Mouse (Mus musculus) olfactory bulb, adult 2 months (tissue): ENCODE measurements around the gene Ap1g2. TPM values are rescaled to one million over a fixed set of nuclear protein-coding genes. Genes with fewer than 3 reads are reported as not detected.

ENCODE experiments used
- H3K27ac ChIP-seq: fragments of 200-500 bp; 2 replicates; pipeline ENCODE4 v1.5.1; 2012; ENCODE audit warnings: low read depth, low read length; ENCODE audit not compliant: insufficient read depth
- H3K4me1 ChIP-seq: fragments of 200-500 bp; 2 replicates; pipeline ENCODE4 v1.6.1; 2012; ENCODE audit warnings: low read length; ENCODE audit not compliant: control insufficient read depth, insufficient read depth
- H3K4me3 ChIP-seq: fragments of 200-500 bp; 2 replicates; pipeline ENCODE4 v1.5.1; 2012; ENCODE audit warnings: mild to moderate bottlenecking, low read depth, low read length, moderate library complexity; ENCODE audit not compliant: insufficient read depth
- CTCF ChIP-seq: fragments of 200-500 bp; IDR thresholded peaks from 2 replicates; pipeline ENCODE4 v1.5.1; 2012; ENCODE audit warnings: low read depth, mild to moderate bottlenecking, low read length, moderate library complexity; ENCODE audit not compliant: insufficient read depth
- POLR2A ChIP-seq: fragments of 200-500 bp; IDR thresholded peaks from 2 replicates; pipeline ENCODE4 v1.6.1; 2012; ENCODE audit warnings: mild to moderate bottlenecking, low read depth, low read length, moderate library complexity; ENCODE audit not compliant: insufficient read depth
- WGBS: fragments of 180-500 bp; shearing (Covaris S2); methylation state at CpG from one replicate; pipeline ENCODE4 v1.1.7; 2018; 5-methylcytosine and 5-hydroxymethylcytosine counted together
- polyA plus RNA-seq: library from polyadenylated mRNA; stranded (reverse); fragments of >200 nt; gene quantifications from 2 replicates; pipeline ENCODE4 v1.2.4, GENCODE M21; 2012; ENCODE audit warnings: low replicate concordance; ENCODE audit not compliant: missing spikeins, insufficient read depth, insufficient read length

The Ap1g2 gene
- not detected in 2 replicates for polyA plus RNA-seq

DNA sequence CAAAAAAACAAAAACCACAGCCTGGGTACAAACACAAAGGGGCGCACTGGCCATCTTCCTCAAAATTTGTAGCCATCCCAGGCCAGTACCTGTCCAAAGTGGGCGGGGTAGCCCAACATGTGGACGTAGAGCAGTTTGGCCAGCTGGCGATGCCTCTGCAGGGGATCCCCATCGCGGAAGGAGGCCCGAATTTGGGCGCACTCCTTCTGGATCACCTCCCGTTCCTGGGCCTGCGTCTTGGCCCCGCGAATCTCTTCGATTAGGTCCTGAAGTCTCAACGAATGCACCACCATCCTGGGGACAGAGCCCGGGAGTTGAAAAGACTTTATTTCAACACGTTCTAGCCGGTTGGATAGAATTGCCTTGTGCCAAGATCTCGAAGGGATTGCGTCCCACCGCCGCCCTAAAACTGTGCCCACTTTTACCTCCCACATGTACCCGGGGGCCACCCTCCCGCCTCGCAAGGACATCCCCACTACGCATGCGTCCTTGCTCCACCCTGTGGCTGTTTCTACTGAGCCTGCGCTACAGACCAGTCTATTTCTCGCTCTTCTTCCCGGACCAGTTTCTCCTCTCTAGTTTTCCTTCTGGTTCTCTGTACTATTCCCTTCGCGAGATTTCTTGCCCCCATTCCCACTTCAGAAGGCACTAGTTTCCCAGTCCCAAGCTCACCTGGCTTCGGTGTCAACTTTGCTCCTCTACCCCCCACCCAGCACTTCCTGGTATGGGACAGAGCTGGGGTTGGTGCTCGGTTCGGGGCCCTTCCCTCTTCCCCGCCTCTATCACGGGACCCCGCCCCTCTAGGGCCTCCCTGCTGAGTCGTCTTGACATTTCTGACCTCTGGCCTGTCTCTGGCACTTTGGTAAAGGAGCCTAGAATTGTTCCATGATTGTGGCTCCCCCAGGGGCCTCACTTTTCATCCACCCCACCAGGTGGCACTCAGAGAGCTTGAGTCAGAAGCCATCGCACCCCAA lies at the start of gene Ap1g2:
Gene Ap1g2, minus strand, starts transcription at position 758 of the 974 bp plus-strand sequence.
- Histone ChIP-seq H3K4me3 (peak within 1 kb of the TSS; percentile 54), H3K27ac (peak within 1 kb of the TSS; percentile 79), H3K4me1 (peaks cover 49% of the 10 kb centered on the region)
- WGBS = under 1% methylated on average over 39 of the region's 39 CpGs
- TF ChIP-seq POLR2A = peak; percentile 34; the same call in 1 of the 2 replicates
- TF ChIP-seq CTCF = no peak

DNA sequence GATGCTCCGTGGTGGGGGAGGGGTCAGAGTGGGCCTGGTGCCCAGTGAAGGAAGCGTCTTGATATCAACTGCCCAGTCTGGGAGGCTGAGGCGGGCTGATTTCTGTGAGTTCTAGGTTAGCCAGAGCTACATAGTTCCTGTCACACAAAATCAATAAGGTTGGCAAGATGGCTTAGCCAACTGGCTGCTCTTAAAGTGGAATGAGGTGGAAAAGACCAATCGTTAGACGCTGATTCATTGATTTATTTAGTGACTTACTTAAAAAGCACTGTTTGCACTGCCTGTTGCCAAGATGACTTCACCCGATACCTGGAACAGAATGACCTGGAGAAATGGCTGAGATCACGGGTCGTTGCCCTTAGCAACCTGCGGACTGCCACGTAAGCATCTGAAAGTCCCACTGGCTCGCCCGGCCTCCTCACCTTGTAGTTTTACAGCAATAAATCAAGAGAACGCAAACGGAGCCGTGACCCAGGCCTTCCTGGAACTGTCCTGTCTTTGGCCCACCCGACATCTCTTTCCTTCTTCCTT lies 46.6 kb upstream of the Ap1g2 start:
- H3K27ac ChIP-seq = no peak overlapping the region

DNA sequence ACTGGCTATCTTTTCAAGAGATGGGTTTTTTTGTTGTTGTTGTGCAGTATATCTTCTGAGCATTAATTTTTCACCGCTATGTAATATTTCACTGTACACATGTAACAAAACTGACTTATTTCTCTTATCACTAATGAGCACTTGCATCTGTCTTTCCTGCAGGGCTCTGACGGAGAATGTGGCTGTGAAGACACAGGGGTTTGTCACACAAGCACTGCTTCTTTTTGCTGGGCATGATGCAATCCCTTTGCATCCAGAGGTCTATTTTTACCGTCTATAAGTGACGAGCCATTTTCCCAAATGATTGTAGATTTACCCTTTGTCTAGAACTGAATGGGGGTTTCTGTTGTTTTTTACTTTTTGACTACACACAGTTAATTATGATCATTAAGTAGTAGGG lies 45.8 kb upstream of the Ap1g2 start:
- H3K27ac ChIP-seq = no peak overlapping the region
- 69% methylated on average over 4 of the region's 4 CpGs for WGBS
- H3K4me3 ChIP-seq = no peak overlapping the region
- H3K4me1 ChIP-seq = peaks cover 5% of the 10 kb centered on the region
- TF ChIP-seq POLR2A = no peak
- no peak for TF ChIP-seq CTCF

More for the DNA sequence above, 46.6 kb upstream of the Ap1g2 start:
- Histone ChIP-seq H3K4me3 (no peak overlapping the region), H3K4me1 (no peaks in the 10 kb centered on the region; the same call in none of the 2 replicates)
- TF ChIP-seq POLR2A (no peak), CTCF (no peak)
- WGBS = 92% methylated on average over 16 of the region's 16 CpGs

DNA sequence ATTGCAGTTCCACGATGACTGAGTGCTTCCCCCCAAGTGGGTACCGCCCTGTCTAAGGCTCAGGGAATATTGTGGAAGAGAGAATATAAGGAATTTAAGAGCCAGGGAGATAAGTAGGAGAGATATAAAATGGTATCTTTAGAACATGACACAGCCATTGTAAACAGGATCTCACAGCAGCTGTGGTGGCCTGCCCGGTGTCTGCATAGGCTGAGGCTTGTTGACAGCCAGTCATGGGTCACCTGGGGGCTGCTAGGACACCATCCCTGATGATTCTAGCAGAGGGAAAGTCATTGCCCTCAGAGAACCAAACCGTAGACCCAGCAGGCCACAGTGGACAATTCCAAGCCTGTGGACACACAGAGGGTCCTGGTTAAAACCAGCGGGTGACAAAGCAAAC lies 44.6 kb upstream of the Ap1g2 start:
- no peak overlapping the region for H3K27ac ChIP-seq
- H3K4me3 ChIP-seq = no peak overlapping the region
- TF ChIP-seq POLR2A (no peak), CTCF (no peak)
- H3K4me1 ChIP-seq = peaks cover 7% of the 10 kb centered on the region
- 89% methylated on average over 5 of the region's 5 CpGs for WGBS

DNA sequence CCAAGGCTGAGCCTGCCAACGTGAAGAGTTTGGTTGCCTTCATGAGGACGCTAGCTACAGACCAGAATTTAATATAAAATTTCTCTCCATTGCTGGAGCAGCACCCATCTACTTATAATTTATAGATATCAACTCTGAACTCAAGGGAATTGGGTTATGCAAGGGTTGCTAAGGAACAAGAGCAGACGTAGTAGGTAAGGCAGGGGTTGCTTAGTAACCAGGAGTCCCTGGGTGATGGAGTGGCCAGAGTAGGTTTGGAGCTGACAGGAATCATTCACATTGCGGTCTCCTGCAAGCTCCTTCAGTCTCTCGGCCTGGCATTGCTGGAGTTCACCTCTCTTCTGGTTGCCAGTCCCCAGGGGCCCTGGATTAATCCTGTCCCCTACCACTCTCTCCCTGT lies 42.6 kb upstream of the Ap1g2 start:
- TF ChIP-seq CTCF (no peak), POLR2A (no peak)
- no peak overlapping the region for H3K4me3 ChIP-seq
- H3K27ac ChIP-seq = no peak overlapping the region
- peaks cover 7% of the 10 kb centered on the region for H3K4me1 ChIP-seq
- WGBS = 81% methylated on average over 5 of the region's 5 CpGs

DNA sequence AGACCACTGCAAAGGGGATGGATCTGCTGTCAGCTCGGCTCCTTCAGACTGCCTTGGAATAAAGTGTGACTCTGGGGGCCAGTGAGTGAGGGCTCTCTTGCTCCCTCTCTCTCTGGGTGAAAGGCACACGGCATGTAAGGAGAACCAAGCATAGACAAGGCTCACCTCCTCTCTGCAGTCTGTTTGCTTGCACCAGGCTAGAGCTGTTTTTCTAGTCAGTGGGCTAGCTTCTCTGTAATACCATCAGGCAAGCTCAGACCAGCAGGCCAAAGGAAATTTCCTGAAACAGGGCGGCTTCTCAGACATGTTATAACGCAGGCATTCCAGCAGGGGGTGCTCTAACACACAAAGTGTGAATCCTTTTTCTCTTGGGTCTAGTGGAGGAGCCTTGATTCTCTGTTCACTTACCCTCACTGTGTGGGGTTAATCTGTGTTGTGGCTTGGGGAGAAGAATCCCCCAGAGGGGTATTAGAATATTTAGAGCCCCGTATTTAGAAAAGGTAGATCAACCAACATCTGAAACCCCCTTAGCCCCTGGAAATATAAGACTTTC lies 42.0 kb upstream of the Ap1g2 start:
- no peak for TF ChIP-seq CTCF
- TF ChIP-seq POLR2A = no peak
- Histone ChIP-seq H3K27ac (no peak overlapping the region; the same call in 1 of the 2 replicates), H3K4me3 (no peak overlapping the region), H3K4me1 (peaks cover 7% of the 10 kb centered on the region)
- WGBS = 33% methylated on average over 5 of the region's 5 CpGs

DNA sequence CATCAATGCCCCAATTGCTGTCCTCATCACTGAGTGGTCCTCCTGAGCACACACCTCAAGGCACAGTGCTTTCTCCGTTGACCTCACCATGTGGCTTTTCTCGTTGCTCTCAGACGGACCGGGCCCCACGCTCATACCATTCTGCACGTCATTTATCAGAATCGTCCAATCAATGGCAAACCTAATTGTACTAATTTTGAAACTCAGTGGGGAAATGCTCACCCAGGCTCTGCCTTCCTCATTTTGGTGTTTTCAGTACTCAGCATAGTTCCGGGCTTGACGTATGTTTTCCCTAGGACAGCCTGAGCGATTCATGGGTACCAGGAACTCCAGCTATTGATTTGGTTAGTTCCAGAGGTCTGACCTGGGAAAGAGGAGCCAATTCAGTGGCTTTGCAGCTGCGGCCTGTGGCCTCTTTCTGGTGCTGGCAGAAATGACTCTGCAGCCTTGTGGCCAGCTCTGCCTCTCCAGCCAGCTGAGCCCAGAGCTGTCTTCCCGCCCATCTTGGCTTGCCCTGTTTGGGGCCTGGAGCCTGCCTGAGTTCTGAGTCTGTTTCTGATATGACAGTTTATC lies 40.5 kb upstream of the Ap1g2 start:
- Histone ChIP-seq H3K27ac (no peak overlapping the region), H3K4me1 (peaks cover 7% of the 10 kb centered on the region), H3K4me3 (no peak overlapping the region)
- TF ChIP-seq POLR2A = no peak
- TF ChIP-seq CTCF = no peak
- WGBS = 81% methylated on average over 12 of the region's 12 CpGs

DNA sequence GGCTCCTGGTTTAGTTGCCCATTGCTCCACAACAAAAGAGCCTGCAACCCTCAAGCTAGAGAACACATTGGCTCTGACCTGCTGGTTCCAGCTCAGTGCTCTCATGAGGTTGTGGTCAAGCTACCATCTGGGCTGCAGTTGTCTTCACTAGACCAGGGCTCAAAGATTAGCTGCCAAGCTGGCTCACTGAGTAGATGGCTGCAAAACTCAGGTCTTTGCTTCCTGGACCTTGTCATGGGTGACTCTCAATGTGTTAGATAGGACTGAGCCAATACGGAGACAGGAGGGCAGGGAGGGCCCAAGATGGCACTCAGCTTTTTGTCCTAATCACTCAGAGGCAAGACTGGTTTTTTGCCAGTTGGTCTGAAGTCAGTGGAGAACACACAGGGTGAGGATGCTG lies 39.9 kb upstream of the Ap1g2 start:
- Histone ChIP-seq H3K4me3 (no peak overlapping the region), H3K27ac (no peak overlapping the region), H3K4me1 (peaks cover 7% of the 10 kb centered on the region)
- TF ChIP-seq POLR2A (no peak), CTCF (no peak)
- 100% methylated on average over 1 of the region's 1 CpGs for WGBS

DNA sequence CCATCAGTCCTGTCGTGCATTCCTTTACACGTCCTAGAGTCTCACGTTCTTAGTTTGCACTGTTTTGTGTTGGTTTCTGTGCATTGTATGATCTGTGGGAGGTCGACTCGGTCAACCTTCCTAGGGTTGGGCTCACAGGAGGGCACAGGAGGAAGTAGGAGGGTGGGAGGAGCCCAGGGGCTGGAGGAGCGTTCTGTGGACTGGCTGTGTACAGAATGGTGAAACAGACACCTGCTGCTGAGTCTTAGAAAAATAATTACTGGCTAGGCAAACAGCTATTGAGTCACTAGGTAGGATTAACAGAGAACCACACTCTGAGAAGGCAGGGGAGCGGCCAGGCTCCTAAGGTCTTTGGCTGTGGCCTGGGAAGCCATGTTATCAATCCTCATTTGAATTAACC lies 32.9 kb upstream of the Ap1g2 start:
- Histone ChIP-seq H3K27ac (no peak overlapping the region), H3K4me3 (no peak overlapping the region), H3K4me1 (no peaks in the 10 kb centered on the region)
- 49% methylated on average over 7 of the region's 7 CpGs for WGBS
- no peak for TF ChIP-seq CTCF
- TF ChIP-seq POLR2A = no peak
